ENCODE assay signal across 32 mouse cellular contexts in the genomic region with DNA sequence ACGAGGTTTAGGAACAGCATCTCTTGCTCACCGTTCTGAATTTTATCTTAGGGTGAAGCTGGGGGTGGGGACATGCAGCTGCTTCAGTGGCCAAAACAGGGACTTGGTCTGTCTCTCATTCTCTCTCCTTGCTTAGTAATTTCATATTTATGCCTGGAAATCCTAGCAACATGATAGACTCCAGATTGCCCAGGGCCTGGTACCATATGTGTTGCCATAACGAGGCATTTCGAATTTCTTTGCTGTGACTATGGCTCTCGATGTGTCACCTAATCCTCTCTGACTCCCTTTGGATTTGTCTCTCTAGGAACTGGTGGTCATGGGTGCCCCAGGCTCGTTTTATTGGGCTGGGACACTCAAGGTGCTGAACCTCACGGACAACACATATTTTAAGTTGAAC. TPM values are rescaled to one million over a fixed set of nuclear protein-coding genes. Genes with fewer than 3 reads are reported as not detected.
DNase-seq lines count a peak whose midpoint lies in the region; ATAC-seq lines count a peak whose summit lies in the region.
"Had no signal": no experiment of that assay in that cellular context is flagged by ENCODE, and none has a peak within 500 bp of the region (broad histone marks: within the 10 kb centered on the region; RNA-seq: fewer than 3 reads in every experiment).

No protein-coding gene starts in this region.

- DNase-seq in forebrain, embryonic 10.5 days (ENCODE audit: extremely low spot score, low spot score): no peak
- DNase-seq in brain, adult 2 months (ENCODE audit: low read depth, low spot score): peak; percentile 46
- peak; percentile 17 for DNase-seq in embryonic facial prominence, embryonic 14.5 days (ENCODE audit: low spot score)
- peak; percentile 49 for DNase-seq in layer of hippocampus, adult 9-10 months (ENCODE audit: low spot score)
- DNase-seq in gastrocnemius, adult 18-20 months (ENCODE audit: low spot score): no peak
- DNase-seq in cerebellum, postnatal 4 days (ENCODE audit: low spot score in 2 of 2): no peak
- DNase-seq in adrenal gland, adult 18-20 months (ENCODE audit: low spot score in 2 of 2): no peak
- DNase-seq: adrenal gland, adult 8-10 months; cerebellum, adult 11 months; cerebellum, adult 9-10 months; cerebellum, postnatal 36 days; embryo, embryonic 11 days; gastrocnemius, adult 2 months; gastrocnemius, postnatal 36 days; heart, adult 18-20 months; heart, postnatal 36 days; kidney, adult 9 months; kidney, postnatal 14 days; left cerebral cortex, postnatal 4 days; liver, postnatal 0 days; lung, postnatal 4 days; thymus, postnatal 4 days had no signal

- no peak overlapping the region for H3K4me3 ChIP-seq in forebrain, embryonic 16.5 days (replicated peaks; ENCODE audit: low read length)
- no peak overlapping the region for H3K4me3 ChIP-seq in forebrain, embryonic 10.5 days
- H3K4me3 ChIP-seq in embryonic facial prominence, embryonic 14.5 days (ENCODE audit: low read depth, low read length): no peak overlapping the region
- H3K4me3 ChIP-seq: embryonic facial prominence, embryonic 15.5 days; gastrocnemius, adult 2 months; hindbrain, embryonic 13.5 days; liver, embryonic 12.5 days; megakaryocyte, embryonic 14.5 days; midbrain, embryonic 13.5 days; neural tube, embryonic 15.5 days had no signal

- H3K27ac ChIP-seq in forebrain, embryonic 16.5 days (ENCODE audit: low read length): 0 out of 2 replicates have a peak overlapping the region, but pooled peaks have one; percentile 18
- H3K27ac ChIP-seq in forebrain, embryonic 10.5 days: no peak overlapping the region
- H3K27ac ChIP-seq in embryonic facial prominence, embryonic 14.5 days (replicated peaks; ENCODE audit: low read depth, low read length): no peak overlapping the region
- H3K27ac ChIP-seq: embryonic facial prominence, embryonic 15.5 days; gastrocnemius, adult 2 months; hindbrain, embryonic 13.5 days; liver, embryonic 12.5 days; midbrain, embryonic 13.5 days; neural tube, embryonic 15.5 days had no signal

- no peaks in the 10 kb centered on the region for H3K27me3 ChIP-seq in forebrain, embryonic 16.5 days (replicated peaks; ENCODE audit: control insufficient read depth, insufficient read depth, low read length)
- no peaks in the 10 kb centered on the region for H3K27me3 ChIP-seq in forebrain, embryonic 10.5 days (ENCODE audit: poor library complexity, severe bottlenecking)
- no peaks in the 10 kb centered on the region for H3K27me3 ChIP-seq in embryonic facial prominence, embryonic 14.5 days (replicated peaks; ENCODE audit: control insufficient read depth, insufficient read depth, low read length)
- H3K27me3 ChIP-seq: embryonic facial prominence, embryonic 15.5 days; hindbrain, embryonic 13.5 days; liver, embryonic 12.5 days; midbrain, embryonic 13.5 days; neural tube, embryonic 15.5 days had no signal

- H3K9ac ChIP-seq in forebrain, embryonic 16.5 days (replicated peaks; ENCODE audit: low read depth, low read length): no peak overlapping the region
- no peak overlapping the region for H3K9ac ChIP-seq in embryonic facial prominence, embryonic 14.5 days (ENCODE audit: low read depth, low read length)
- H3K9ac ChIP-seq: embryonic facial prominence, embryonic 15.5 days; hindbrain, embryonic 13.5 days; liver, embryonic 12.5 days; liver, postnatal 0 days; midbrain, embryonic 13.5 days; neural tube, embryonic 15.5 days had no signal

- H3K4me2 ChIP-seq in forebrain, embryonic 16.5 days (ENCODE audit: low read length): no peak overlapping the region
- H3K4me2 ChIP-seq in embryonic facial prominence, embryonic 14.5 days (ENCODE audit: low read depth, low read length): no peak overlapping the region
- H3K4me2 ChIP-seq: embryonic facial prominence, embryonic 15.5 days; heart, embryonic 11.5 days; hindbrain, embryonic 13.5 days; liver, embryonic 12.5 days; midbrain, embryonic 13.5 days; neural tube, embryonic 15.5 days had no signal

- 70% methylated on average over 7 of the region's 7 CpGs for WGBS in forebrain, embryonic 16.5 days
- 92% methylated on average over 7 of the region's 7 CpGs for WGBS in forebrain, embryonic 10.5 days
- 56% methylated on average over 7 of the region's 7 CpGs for WGBS in embryonic facial prominence, embryonic 14.5 days

- no peaks in the 10 kb centered on the region for H3K36me3 ChIP-seq in forebrain, embryonic 16.5 days (ENCODE audit: control insufficient read depth, insufficient read depth)
- H3K36me3 ChIP-seq in forebrain, embryonic 10.5 days (replicated peaks): peaks cover 17% of the 10 kb centered on the region
- H3K36me3 ChIP-seq in embryonic facial prominence, embryonic 14.5 days (ENCODE audit: control insufficient read depth, insufficient read depth, low read length): peaks cover 38% of the 10 kb centered on the region
- H3K36me3 ChIP-seq: hindbrain, embryonic 13.5 days; midbrain, embryonic 13.5 days; neural tube, embryonic 15.5 days had no signal

- ATAC-seq in forebrain, embryonic 16.5 days: peak; percentile 54; the same call in 1 of the 2 replicates
- ATAC-seq in embryonic facial prominence, embryonic 14.5 days (ENCODE audit: low read depth): no peak
- ATAC-seq: intestine, postnatal 0 days; liver, embryonic 12.5 days; liver, postnatal 0 days; midbrain, embryonic 13.5 days had no signal

- H3K4me1 ChIP-seq in forebrain, embryonic 16.5 days (replicated peaks; ENCODE audit: control insufficient read depth, insufficient read depth, low read length): 0 out of 2 replicates have a peak, but pooled peaks cover 2% of the 10 kb centered on the region
- H3K4me1 ChIP-seq in forebrain, embryonic 10.5 days: peaks cover 25% of the 10 kb centered on the region
- no peaks in the 10 kb centered on the region for H3K4me1 ChIP-seq in embryonic facial prominence, embryonic 14.5 days (ENCODE audit: control insufficient read depth, insufficient read depth, low read length)
- H3K4me1 ChIP-seq: embryonic facial prominence, embryonic 15.5 days; liver, embryonic 12.5 days; midbrain, embryonic 13.5 days; neural tube, embryonic 15.5 days had no signal

- no peaks in the 10 kb centered on the region for H3K9me3 ChIP-seq in forebrain, embryonic 16.5 days (ENCODE audit: control insufficient read depth, low read length)
- H3K9me3 ChIP-seq in forebrain, embryonic 10.5 days: no peaks in the 10 kb centered on the region; the same call in 1 of the 2 replicates
- H3K9me3 ChIP-seq in embryonic facial prominence, embryonic 14.5 days (ENCODE audit: control insufficient read depth, low read length): 0 out of 2 replicates have a peak, but pooled peaks cover under 1% of the 10 kb centered on the region
- H3K9me3 ChIP-seq: embryonic facial prominence, embryonic 15.5 days; hindbrain, embryonic 13.5 days; midbrain, embryonic 13.5 days; neural tube, embryonic 15.5 days had no signal

RNA-seq across cellular contexts. Expression of gene Itga9, which starts 51.7 kb away (rescaled TPM):
- 0.73 and 1.2 TPM in 2 replicates for polyA plus RNA-seq in forebrain, embryonic 16.5 days (2015; fragmentation: Nextera tagmentation; extraction: Ambion mirVana)
- polyA plus RNA-seq in forebrain, embryonic 10.5 days (2016; fragmentation: Nextera tagmentation; extraction: Ambion mirVana): 6.0 and 6.1 TPM in 2 replicates
- 13.7 TPM in 2 replicates for polyA plus RNA-seq in embryonic facial prominence, embryonic 14.5 days (2014; fragmentation: Nextera tagmentation; extraction: Ambion mirVana)
- total RNA-seq in gastrocnemius, adult 18-20 months (2021): 1 to 10 TPM; 3.3 to 5.2 TPM
- 10 to 100 TPM; 24.9 to 57.9 TPM for total RNA-seq in adrenal gland, adult 18-20 months (2021)
- total RNA-seq: monocyte, adult 5-6 weeks had no signal

Comparison
In these comparisons a context has a peak if more than half of its experiments do, and no peak if none do; other contexts are left out.
1. DNase-seq: peak in brain, adult 2 months (single experiment), embryonic facial prominence, embryonic 14.5 days (single experiment) and layer of hippocampus, adult 9-10 months (single experiment); none in forebrain, embryonic 10.5 days (single experiment), gastrocnemius, adult 18-20 months (single experiment), cerebellum, postnatal 4 days (0 of 2) and adrenal gland, adult 18-20 months (0 of 2).